Mouse (Mus musculus): ENCODE measurements around the gene Tmem255b. TPM values are rescaled to one million over a fixed set of nuclear protein-coding genes. Genes with fewer than 3 reads are reported as not detected.

Gene Tmem255b
- polyA plus RNA-seq, 1 experiment from 2014 or later: 1.0 TPM

DNA sequence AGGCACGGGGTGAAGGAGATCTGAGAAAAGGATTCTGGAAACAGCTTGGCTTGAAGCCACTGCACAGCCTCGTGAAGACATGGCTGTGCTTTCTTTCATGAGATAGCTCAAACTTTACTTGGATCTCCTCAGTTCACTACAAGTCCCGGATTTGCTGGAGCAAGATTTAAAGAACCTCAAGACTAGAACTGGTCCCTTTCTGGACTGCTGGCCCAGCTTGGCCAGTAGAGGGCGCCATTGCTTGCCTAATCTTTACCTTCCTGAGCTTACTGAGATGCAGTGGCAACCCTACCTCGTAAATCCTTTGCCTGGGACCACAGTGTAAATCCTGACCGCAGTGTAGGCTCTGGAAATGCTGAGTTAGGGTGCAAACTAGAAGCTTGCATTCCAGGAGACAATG, 23.4 kb upstream of the Tmem255b start:
- ATAC-seq: 0 out of 2 replicates have a peak, but pooled peaks have one; percentile 58
- Histone ChIP-seq H3K4me2 (ENCODE audit: low read length) (no peak overlapping the region), H3K27me3 (ENCODE audit: control insufficient read depth, insufficient read depth, low read depth, low read length) (no peaks in the 10 kb centered on the region), H3K9me3 (replicated peaks; ENCODE audit: control insufficient read depth, low read length, poor library complexity, severe bottlenecking) (no peaks in the 10 kb centered on the region), H3K4me3 (ENCODE audit: low read depth, low read length) (no peak overlapping the region), H3K36me3 (ENCODE audit: control insufficient read depth, insufficient read depth, low read length) (no peaks in the 10 kb centered on the region), H3K27ac (ENCODE audit: low read length) (no peak overlapping the region), H3K4me1 (ENCODE audit: control insufficient read depth, insufficient read depth, low read length) (no peaks in the 10 kb centered on the region), H3K9ac (ENCODE audit: low read depth, low read length) (no peak overlapping the region)
- 32% methylated on average over 6 of the region's 6 CpGs for whole genome bisulfite sequencing

DNA sequence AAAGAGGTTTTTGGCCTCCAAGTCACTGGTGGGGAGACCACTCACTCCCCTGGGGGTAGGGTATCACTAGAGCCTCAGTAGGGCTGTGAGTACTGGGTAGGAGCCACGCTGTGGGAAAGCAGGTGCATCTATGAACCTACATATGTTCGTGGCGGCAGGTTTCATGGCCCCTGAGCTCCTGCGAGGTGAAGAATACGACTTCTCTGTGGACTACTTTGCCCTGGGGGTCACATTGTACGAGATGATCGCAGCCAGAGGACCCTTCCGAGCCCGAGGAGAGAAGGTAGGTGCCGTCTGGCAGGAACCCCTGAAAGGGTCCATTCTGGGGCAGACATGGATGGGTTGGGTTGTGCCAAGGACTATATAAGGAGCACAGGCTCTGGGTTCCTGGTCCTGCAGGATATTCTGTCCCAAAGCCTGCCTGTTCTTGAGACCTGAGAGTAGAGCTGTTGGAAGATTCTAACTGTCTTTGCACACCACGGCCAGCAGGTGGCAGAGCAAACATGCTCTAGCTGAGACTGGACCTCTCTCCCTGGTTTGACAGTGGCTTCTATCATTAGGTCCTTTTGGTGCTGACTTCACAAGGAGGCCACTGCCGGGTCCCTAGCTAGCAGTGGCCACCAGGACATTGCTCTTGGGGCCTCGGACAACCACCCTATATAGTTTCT, 22.0 kb upstream of the Tmem255b start:
- H3K9ac ChIP-seq (ENCODE audit: low read depth, low read length): no peak overlapping the region
- H3K36me3 ChIP-seq (ENCODE audit: control insufficient read depth, insufficient read depth, low read length): no peaks in the 10 kb centered on the region
- ATAC-seq: peak; percentile 42; the same call in 1 of the 2 replicates
- H3K4me1 ChIP-seq (ENCODE audit: control insufficient read depth, insufficient read depth, low read length): no peaks in the 10 kb centered on the region
- H3K27ac ChIP-seq (ENCODE audit: low read length): no peak overlapping the region
- 61% methylated on average over 13 of the region's 13 CpGs for WGBS
- no peaks in the 10 kb centered on the region for H3K9me3 ChIP-seq (replicated peaks; ENCODE audit: control insufficient read depth, low read length, poor library complexity, severe bottlenecking)
- H3K4me3 ChIP-seq (ENCODE audit: low read depth, low read length): no peak overlapping the region
- no peak overlapping the region for H3K4me2 ChIP-seq (ENCODE audit: low read length)
- H3K27me3 ChIP-seq (ENCODE audit: control insufficient read depth, insufficient read depth, low read depth, low read length): no peaks in the 10 kb centered on the region

GRCm38 (mm10) chr8:13413823-13414390, 21.1 kb upstream of the Tmem255b start:
- Histone ChIP-seq H3K4me3 (ENCODE audit: low read depth, low read length) (no peak overlapping the region), H3K9me3 (replicated peaks; ENCODE audit: control insufficient read depth, low read length, poor library complexity, severe bottlenecking) (no peaks in the 10 kb centered on the region), H3K4me2 (ENCODE audit: low read length) (no peak overlapping the region), H3K4me1 (ENCODE audit: control insufficient read depth, insufficient read depth, low read length) (no peaks in the 10 kb centered on the region), H3K9ac (ENCODE audit: low read depth, low read length) (no peak overlapping the region), H3K27me3 (ENCODE audit: control insufficient read depth, insufficient read depth, low read depth, low read length) (no peaks in the 10 kb centered on the region), H3K36me3 (ENCODE audit: control insufficient read depth, insufficient read depth, low read length) (no peaks in the 10 kb centered on the region), H3K27ac (ENCODE audit: low read length) (no peak overlapping the region)
- 61% methylated on average over 12 of the region's 12 CpGs for WGBS
- ATAC-seq: no peak

DNA sequence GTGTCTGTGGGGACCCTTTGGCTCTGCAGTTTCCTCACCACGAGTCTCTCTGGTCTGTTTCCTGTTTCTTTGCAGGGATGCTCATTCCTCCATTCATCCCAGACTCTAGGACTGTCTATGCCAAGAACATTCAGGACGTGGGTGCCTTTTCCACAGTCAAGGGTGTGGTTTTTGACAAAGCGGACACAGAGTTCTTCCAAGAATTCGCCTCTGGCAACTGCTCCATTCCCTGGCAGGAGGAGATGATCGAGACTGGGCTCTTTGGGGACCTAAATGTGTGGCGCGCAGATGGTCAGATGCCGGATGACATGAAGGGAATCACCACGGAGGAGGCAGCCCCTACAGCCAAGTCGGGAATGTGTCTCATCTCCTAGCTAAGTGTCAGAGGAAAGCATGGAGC, 19.1 kb upstream of the Tmem255b start:
- WGBS: 78% methylated on average over 10 of the region's 10 CpGs
- Histone ChIP-seq H3K27ac (ENCODE audit: low read length) (no peak overlapping the region), H3K4me3 (ENCODE audit: low read depth, low read length) (no peak overlapping the region), H3K4me1 (ENCODE audit: control insufficient read depth, insufficient read depth, low read length) (no peaks in the 10 kb centered on the region), H3K27me3 (ENCODE audit: control insufficient read depth, insufficient read depth, low read depth, low read length) (no peaks in the 10 kb centered on the region), H3K4me2 (ENCODE audit: low read length) (no peak overlapping the region), H3K36me3 (ENCODE audit: control insufficient read depth, insufficient read depth, low read length) (no peaks in the 10 kb centered on the region), H3K9me3 (replicated peaks; ENCODE audit: control insufficient read depth, low read length, poor library complexity, severe bottlenecking) (no peaks in the 10 kb centered on the region), H3K9ac (ENCODE audit: low read depth, low read length) (no peak overlapping the region)
- no peak for ATAC-seq

DNA sequence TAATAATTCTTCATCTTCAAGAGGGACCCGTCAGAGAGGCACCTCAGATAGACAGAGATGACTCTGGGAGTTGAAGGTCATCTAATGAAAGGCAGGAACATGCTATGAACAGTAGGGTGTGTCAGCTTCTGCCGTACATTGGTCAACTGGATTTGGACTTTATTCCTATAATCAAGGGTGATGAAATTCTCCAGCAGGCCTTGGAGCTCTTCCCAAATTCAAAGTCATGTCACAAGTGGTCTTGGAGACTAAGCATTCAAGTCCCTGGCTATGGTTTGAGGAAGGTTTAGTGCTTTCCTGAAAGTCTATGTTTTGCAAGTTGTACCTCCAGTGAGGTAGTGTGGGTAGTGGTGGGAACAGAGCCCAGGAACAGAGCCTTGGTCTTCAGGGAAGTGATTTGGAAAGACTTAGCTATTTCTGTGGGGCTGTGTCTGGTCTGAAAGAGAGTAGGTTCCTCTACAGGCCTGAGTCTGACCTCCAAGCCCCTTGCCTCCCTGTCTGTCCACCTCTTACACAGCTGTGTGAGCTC, 15.8 kb upstream of the Tmem255b start:
- no peak overlapping the region for H3K4me2 ChIP-seq (ENCODE audit: low read length)
- H3K27me3 ChIP-seq (ENCODE audit: control insufficient read depth, insufficient read depth, low read depth, low read length): no peaks in the 10 kb centered on the region
- H3K36me3 ChIP-seq (ENCODE audit: control insufficient read depth, insufficient read depth, low read length): no peaks in the 10 kb centered on the region
- no peak overlapping the region for H3K27ac ChIP-seq (ENCODE audit: low read length)
- no peak overlapping the region for H3K9ac ChIP-seq (ENCODE audit: low read depth, low read length)
- H3K9me3 ChIP-seq (replicated peaks; ENCODE audit: control insufficient read depth, low read length, poor library complexity, severe bottlenecking): no peaks in the 10 kb centered on the region
- no peaks in the 10 kb centered on the region for H3K4me1 ChIP-seq (ENCODE audit: control insufficient read depth, insufficient read depth, low read length)
- no peak for ATAC-seq
- 81% methylated on average over 2 of the region's 2 CpGs for WGBS
- H3K4me3 ChIP-seq (ENCODE audit: low read depth, low read length): no peak overlapping the region

DNA sequence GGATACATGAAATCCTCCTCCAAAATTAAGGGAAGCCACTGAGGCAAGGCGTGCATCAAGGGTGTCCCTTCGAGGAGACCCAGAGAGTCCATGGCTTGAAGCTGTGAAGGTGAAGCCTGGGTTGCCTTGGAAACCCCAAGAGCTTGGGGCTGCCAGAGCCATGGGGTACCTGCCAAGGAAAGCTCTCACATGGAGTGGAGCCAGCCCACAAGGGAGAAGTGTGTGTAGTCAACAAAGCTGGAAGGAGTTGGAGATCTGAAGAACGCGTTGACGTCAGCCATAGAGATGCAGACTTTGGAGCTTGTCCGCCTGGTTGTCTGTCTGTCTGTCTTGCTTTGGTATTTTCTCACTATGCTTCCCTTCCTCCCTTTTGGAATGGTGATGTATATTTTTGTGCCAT, 14.0 kb upstream of the Tmem255b start:
- WGBS: 91% methylated on average over 6 of the region's 6 CpGs
- Histone ChIP-seq H3K27ac (ENCODE audit: low read length) (no peak overlapping the region), H3K4me1 (ENCODE audit: control insufficient read depth, insufficient read depth, low read length) (no peaks in the 10 kb centered on the region), H3K9me3 (replicated peaks; ENCODE audit: control insufficient read depth, low read length, poor library complexity, severe bottlenecking) (no peaks in the 10 kb centered on the region), H3K4me3 (ENCODE audit: low read depth, low read length) (no peak overlapping the region), H3K36me3 (ENCODE audit: control insufficient read depth, insufficient read depth, low read length) (no peaks in the 10 kb centered on the region), H3K4me2 (ENCODE audit: low read length) (no peak overlapping the region), H3K27me3 (ENCODE audit: control insufficient read depth, insufficient read depth, low read depth, low read length) (no peaks in the 10 kb centered on the region), H3K9ac (ENCODE audit: low read depth, low read length) (no peak overlapping the region)
- no peak for ATAC-seq

DNA sequence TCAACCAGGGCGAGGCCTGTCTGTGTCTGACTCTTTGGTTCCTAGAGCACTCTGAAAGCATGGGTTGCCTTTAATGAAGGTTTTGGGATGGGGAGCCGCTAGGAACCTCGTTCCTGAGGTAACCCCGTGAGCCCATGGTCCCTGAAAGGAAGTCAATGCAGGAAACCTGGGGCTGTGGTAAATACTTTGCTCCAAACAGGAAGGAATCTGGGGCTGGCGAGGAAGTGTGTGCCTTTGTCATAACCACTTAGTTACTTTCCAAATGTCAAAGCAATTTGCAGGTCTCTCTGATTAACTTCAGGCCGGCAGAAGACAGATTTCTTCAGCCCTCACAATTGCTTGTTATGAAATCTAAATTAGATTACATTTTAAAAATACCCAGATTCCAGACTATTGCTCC, 7.6 kb upstream of the Tmem255b start:
- Histone ChIP-seq H3K27me3 (ENCODE audit: control insufficient read depth, insufficient read depth, low read depth, low read length) (no peaks in the 10 kb centered on the region), H3K4me1 (ENCODE audit: control insufficient read depth, insufficient read depth, low read length) (no peaks in the 10 kb centered on the region), H3K36me3 (ENCODE audit: control insufficient read depth, insufficient read depth, low read length) (no peaks in the 10 kb centered on the region), H3K4me2 (ENCODE audit: low read length) (no peak overlapping the region), H3K9me3 (replicated peaks; ENCODE audit: control insufficient read depth, low read length, poor library complexity, severe bottlenecking) (no peaks in the 10 kb centered on the region), H3K27ac (ENCODE audit: low read length) (no peak overlapping the region), H3K4me3 (ENCODE audit: low read depth, low read length) (no peak overlapping the region), H3K9ac (ENCODE audit: low read depth, low read length) (no peak overlapping the region)
- ATAC-seq: no peak
- WGBS: 77% methylated on average over 6 of the region's 6 CpGs

DNA sequence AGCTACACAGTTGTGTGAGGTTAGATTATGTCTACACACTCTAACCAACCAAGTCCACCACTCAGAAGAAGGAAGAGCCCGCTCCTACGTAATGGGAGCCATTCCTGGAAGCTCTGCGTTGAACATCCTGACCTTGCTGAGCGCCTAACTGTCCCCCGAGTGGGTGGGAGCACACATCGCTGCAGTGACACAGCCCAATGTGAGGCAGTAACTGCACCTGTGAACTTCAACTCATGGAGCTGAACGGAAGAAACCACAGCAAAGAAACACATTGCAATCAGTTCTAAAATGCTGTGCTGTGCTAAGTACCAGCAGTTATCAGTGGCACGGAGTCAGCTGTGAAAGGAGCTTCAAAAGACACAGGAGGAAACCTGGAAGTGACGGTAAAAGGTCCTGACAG, 6.8 kb upstream of the Tmem255b start:
- no peaks in the 10 kb centered on the region for H3K4me1 ChIP-seq (ENCODE audit: control insufficient read depth, insufficient read depth, low read length)
- no peak overlapping the region for H3K4me2 ChIP-seq (ENCODE audit: low read length)
- no peaks in the 10 kb centered on the region for H3K36me3 ChIP-seq (ENCODE audit: control insufficient read depth, insufficient read depth, low read length)
- no peak overlapping the region for H3K4me3 ChIP-seq (ENCODE audit: low read depth, low read length)
- H3K9ac ChIP-seq (ENCODE audit: low read depth, low read length): no peak overlapping the region
- ATAC-seq: no peak
- no peaks in the 10 kb centered on the region for H3K9me3 ChIP-seq (replicated peaks; ENCODE audit: control insufficient read depth, low read length, poor library complexity, severe bottlenecking)
- WGBS: 86% methylated on average over 9 of the region's 9 CpGs
- H3K27me3 ChIP-seq (ENCODE audit: control insufficient read depth, insufficient read depth, low read depth, low read length): no peaks in the 10 kb centered on the region
- H3K27ac ChIP-seq (ENCODE audit: low read length): no peak overlapping the region

- Histone ChIP-seq H3K27ac (ENCODE audit: low read length) (no peak overlapping the region), H3K9me3 (replicated peaks; ENCODE audit: control insufficient read depth, low read length, poor library complexity, severe bottlenecking) (no peaks in the 10 kb centered on the region), H3K4me3 (ENCODE audit: low read depth, low read length) (no peak overlapping the region), H3K27me3 (ENCODE audit: control insufficient read depth, insufficient read depth, low read depth, low read length) (0 out of 2 replicates have a peak, but pooled peaks cover 8% of the 10 kb centered on the region), H3K9ac (ENCODE audit: low read depth, low read length) (no peak overlapping the region), H3K4me1 (ENCODE audit: control insufficient read depth, insufficient read depth, low read length) (no peaks in the 10 kb centered on the region), H3K4me2 (ENCODE audit: low read length) (no peak overlapping the region), H3K36me3 (ENCODE audit: control insufficient read depth, insufficient read depth, low read length) (no peaks in the 10 kb centered on the region)
- WGBS: 88% methylated on average over 7 of the region's 7 CpGs
- ATAC-seq: no peak
Measured at GRCm38 (mm10) chr8:13430412-13430811, 4.6 kb upstream of the Tmem255b start.
